Mouse (Mus musculus): ENCODE results near the gene Vnn3.
A peak's percentile ranks its signal among the peaks of the same experiment; 100 is the strongest.

Vnn3 gene

DNA sequence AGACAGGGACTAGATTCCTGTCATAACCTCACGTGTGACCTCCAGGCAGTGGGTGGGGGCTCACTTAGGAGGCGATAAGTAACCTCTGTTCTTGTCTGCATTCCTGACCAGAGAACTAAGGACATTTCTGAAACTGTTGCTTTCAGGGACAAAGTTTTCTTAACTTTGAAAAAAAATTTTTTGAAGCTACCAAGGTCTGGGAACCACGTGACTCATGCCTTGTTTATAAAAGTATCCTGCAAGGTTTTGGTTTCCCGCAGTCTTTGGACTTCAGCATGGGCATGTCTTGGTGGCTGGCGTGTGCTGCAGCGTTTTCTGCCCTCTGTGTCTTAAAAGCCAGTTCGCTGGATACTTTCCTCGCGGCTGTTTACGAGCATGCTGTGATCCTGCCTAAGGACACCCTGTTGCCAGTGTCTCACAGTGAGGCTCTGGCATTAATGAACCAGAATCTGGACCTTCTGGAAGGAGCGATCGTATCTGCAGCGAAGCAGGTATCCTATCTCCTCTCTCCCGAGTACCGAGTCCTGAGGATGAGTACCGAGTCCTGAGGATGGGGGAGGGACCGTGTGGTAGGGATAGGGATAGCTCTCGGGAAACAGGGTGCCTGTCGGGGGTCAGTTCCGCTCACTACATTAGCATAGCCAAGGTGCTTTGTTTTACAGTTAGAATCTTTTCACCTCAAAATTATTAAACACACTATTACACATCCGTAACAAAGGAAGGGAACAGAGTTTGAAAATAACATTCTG is 43.5 kb downstream of the Vnn3 start, which contains the start of gene Vnn1:
Gene Vnn1 (plus strand): TSS at position 88 of the 749 bp plus-strand sequence.
- peak; percentile 8 to 17 for DNase-seq

DNA sequence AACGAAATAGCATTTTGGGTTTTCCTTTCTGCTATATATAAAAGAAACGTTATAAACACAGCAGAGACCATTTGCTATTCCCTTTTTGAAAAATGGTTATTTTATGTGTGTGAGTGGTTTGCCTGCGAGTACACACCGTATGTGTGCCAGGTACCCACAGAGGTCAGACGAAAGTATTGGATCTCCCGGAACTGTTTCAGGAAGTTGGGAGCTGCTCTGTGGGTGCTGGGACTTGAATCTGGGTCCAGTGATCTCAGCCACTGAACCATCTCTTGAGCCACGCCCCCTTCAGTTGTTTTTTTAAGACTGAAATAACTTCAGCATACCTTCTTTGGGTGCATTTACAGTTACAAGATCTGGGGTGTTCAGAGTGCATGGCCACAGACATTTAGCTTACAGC is 44.1 kb downstream of the Vnn3 start:
- no peak for DNase-seq

DNA sequence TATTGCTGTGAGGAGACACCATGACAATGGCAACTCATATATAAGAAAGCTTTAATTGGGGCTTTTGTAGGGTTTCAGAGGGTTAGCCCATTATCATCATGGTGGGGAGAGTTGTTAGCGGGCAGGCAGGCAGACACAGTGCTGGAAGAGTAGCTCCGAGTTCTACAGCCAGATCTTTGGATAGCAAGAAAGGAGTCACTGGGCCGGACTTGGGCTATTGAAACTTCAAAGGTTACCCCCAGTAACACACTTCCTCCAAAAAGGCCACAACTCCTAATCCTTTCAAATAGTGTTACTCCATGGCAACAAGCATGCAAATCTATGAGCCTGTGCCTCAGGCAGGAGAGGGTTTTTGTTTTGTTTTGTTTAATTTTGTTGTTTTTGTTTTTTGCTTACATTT is 49.9 kb downstream of the Vnn3 start:
- no peak for DNase-seq

DNA sequence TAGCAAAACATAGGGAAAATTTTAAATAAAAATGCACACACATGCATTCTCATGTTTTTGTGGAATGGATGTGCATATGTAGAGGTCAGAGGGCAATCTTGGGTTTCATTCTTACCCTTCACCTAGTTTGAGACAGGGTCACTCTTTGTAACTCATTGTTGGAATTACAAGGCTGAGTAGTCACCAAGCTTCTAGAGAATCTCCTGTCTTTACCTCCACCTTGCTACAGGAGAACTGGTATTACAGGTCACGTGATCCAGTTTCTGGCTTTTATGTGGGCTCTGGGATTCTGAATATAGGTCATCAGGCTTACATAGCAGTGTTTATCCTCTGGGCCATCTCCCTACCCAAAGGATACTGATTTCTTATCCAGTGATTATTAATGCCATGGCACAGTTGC is 54.4 kb downstream of the Vnn3 start:
- DNase-seq = no peak

Data from cerebellum, postnatal 10 days (tissue).